Mouse (Mus musculus) forebrain, embryonic 12.5 days (tissue): Measurements from ENCODE around the gene Olfr65. TPM values are rescaled to one million over a fixed set of nuclear protein-coding genes. Genes with fewer than 3 reads are reported as not detected.

Experiments used
- ATAC-seq: fragments of 200-750 bp; cut with Nextera tagmentation; 2 replicates; pipeline ENCODE4 v1.8.0; 2017; ENCODE audit warnings: moderate TSS enrichment; ENCODE audit not compliant: low FRiP score
- H3K27ac ChIP-seq: fragments of 300-500 bp; sonication (generic); 2 replicates; pipeline ENCODE4 v1.5.1; 2016; ENCODE audit warnings: mild to moderate bottlenecking
- H3K27me3 ChIP-seq: fragments of 300-500 bp; sonication (generic); 2 replicates; pipeline ENCODE4 v1.6.1; 2016; ENCODE audit warnings: mild to moderate bottlenecking
- H3K36me3 ChIP-seq: fragments of 300-500 bp; sonication (generic); replicated peaks from 2 replicates; pipeline ENCODE4 v1.6.1; 2016; ENCODE audit warnings: mild to moderate bottlenecking
- H3K4me1 ChIP-seq: fragments of 300-500 bp; sonication (generic); 2 replicates; pipeline ENCODE4 v1.6.1; 2016
- H3K4me2 ChIP-seq: fragments of 300-500 bp; sonication (generic); 2 replicates; pipeline ENCODE4 v1.6.1; 2016; ENCODE audit warnings: mild to moderate bottlenecking, moderate library complexity
- H3K4me3 ChIP-seq: fragments of 300-500 bp; sonication (generic); replicated peaks from 2 replicates; pipeline ENCODE4 v1.5.1; 2016; ENCODE audit warnings: mild to moderate bottlenecking
- H3K9ac ChIP-seq: fragments of 300-500 bp; sonication (generic); 2 replicates; pipeline ENCODE4 v1.6.1; 2016; ENCODE audit warnings: mild to moderate bottlenecking
- H3K9me3 ChIP-seq: fragments of 300-500 bp; sonication (generic); 2 replicates; pipeline ENCODE4 v1.6.1; 2016
- WGBS: fragments of 180-500 bp; shearing (Covaris S2); methylation state at CpG from one replicate; pipeline ENCODE4 v1.1.7; 2016; 5-methylcytosine and 5-hydroxymethylcytosine counted together
- polyA plus RNA-seq: library from polyadenylated mRNA; unstranded; fragments of >200 nt; fragmentation: Nextera tagmentation; extraction: Ambion mirVana; gene quantifications from 2 replicates; pipeline ENCODE4 v1.2.1, GENCODE M21; 2016

Olfr65 gene
- polyA plus RNA-seq, 1 experiment from 2014 or later: not detected

DNA sequence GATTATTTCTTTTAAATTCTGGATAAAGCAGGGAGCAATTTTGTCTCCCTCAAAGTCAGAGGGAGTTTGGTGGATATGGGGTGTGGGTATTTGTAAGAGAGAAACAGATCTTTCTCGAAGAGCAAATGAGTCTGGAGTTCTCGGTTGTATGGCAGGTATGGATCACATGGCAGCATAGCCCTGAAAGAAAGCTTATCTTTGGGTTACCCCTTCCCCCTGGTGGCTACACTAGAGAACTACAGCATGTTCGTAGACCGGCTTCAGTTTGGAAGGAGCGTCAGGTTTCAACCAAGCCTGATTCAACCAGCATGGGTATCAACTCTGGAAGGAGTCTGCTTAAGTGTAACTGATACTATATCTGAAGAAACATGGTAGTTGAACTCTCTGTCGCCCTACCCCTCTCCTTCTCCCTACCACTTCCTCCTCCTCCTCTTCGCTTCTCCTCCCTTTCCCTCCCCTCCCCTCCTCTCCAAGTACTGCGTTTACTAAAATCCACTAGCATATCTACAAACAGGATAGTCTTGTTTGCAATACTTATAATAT lies 9.8 kb downstream of the Olfr65 start:
- H3K4me2 ChIP-seq: no peak overlapping the region
- 45% methylated on average over 8 of the region's 8 CpGs for WGBS

GRCm38 (mm10) chr7:103915338-103915737 lies 12.1 kb downstream of the Olfr65 start:
- H3K27ac ChIP-seq: no peak overlapping the region
- ATAC-seq: no peak
- no peaks in the 10 kb centered on the region for H3K36me3 ChIP-seq
- H3K4me2 ChIP-seq: no peak overlapping the region
- no peak overlapping the region for H3K4me3 ChIP-seq
- H3K9me3 ChIP-seq: no peaks in the 10 kb centered on the region
- H3K4me1 ChIP-seq: no peaks in the 10 kb centered on the region
- H3K27me3 ChIP-seq: no peaks in the 10 kb centered on the region
- no peak overlapping the region for H3K9ac ChIP-seq

More for the DNA sequence above, 9.8 kb downstream of the Olfr65 start:
- Histone ChIP-seq H3K9ac (no peak overlapping the region), H3K36me3 (no peaks in the 10 kb centered on the region), H3K27me3 (no peaks in the 10 kb centered on the region), H3K4me3 (no peak overlapping the region), H3K4me1 (no peaks in the 10 kb centered on the region), H3K27ac (no peak overlapping the region), H3K9me3 (no peaks in the 10 kb centered on the region)
- ATAC-seq: no peak

DNA sequence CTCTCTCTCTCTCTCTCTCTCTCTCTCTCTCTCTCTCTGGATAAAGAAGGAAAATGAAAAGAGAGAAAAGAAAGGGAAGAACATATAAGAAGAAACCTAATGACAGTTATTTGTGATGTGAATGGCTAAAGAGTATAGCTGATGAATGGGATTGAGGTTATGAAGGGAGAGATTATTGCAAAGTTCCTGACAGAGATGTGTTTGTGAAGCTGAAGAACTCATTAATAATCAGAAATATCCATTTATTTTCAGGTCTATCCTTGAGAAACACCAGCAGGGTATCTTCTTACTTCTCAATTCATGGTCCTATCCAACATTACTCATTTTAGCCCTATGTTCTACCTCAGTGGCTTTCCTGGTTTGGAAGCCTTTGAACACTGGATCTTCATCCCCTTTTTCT lies 25.2 kb downstream of the Olfr65 start, which contains the start of gene Olfr631:
Olfr631 (plus strand) TSS at position 301 of the 400 bp plus-strand sequence.
- H3K27me3 ChIP-seq: no peaks in the 10 kb centered on the region
- H3K4me3 ChIP-seq: no peak within 1 kb of the TSS
- H3K4me2 ChIP-seq: no peak within 1 kb of the TSS
- no peaks in the 10 kb centered on the region for H3K36me3 ChIP-seq
- no peak within 1 kb of the TSS for H3K27ac ChIP-seq
- H3K9ac ChIP-seq: no peak within 1 kb of the TSS
- H3K4me1 ChIP-seq: no peaks in the 10 kb centered on the region
- no peaks in the 10 kb centered on the region for H3K9me3 ChIP-seq
- no peak for ATAC-seq

DNA sequence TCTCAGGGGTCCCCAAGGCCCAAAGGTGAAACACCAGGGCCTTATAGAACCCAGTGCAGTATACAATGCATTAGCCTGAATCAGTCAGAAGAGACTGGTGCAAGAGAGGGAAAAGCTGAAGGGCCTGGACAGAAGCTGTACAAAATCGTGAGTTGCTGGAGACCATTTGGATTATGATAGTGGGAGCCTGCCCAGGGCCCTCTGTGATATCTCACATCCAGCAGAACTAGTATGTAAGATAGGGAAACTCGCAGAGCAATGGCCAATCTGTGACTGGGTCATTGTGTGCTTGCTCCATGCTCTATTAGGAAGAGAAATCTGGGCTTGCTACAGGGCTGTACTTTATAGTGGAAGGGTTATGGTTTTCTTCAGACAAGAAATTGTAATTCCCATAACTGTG lies 31.0 kb downstream of the Olfr65 start, which contains the start of gene Olfr632:
Olfr632 (plus strand) TSS at position 84 of the 400 bp plus-strand sequence.
- no peaks in the 10 kb centered on the region for H3K4me1 ChIP-seq
- 83% methylated on average over 2 of the region's 2 CpGs for WGBS
- H3K4me2 ChIP-seq: no peak within 1 kb of the TSS
- H3K36me3 ChIP-seq: no peaks in the 10 kb centered on the region
- no peak within 1 kb of the TSS for H3K4me3 ChIP-seq
- no peak within 1 kb of the TSS for H3K9ac ChIP-seq
- no peaks in the 10 kb centered on the region for H3K9me3 ChIP-seq
- H3K27ac ChIP-seq: no peak within 1 kb of the TSS
- ATAC-seq: no peak
- no peaks in the 10 kb centered on the region for H3K27me3 ChIP-seq

DNA sequence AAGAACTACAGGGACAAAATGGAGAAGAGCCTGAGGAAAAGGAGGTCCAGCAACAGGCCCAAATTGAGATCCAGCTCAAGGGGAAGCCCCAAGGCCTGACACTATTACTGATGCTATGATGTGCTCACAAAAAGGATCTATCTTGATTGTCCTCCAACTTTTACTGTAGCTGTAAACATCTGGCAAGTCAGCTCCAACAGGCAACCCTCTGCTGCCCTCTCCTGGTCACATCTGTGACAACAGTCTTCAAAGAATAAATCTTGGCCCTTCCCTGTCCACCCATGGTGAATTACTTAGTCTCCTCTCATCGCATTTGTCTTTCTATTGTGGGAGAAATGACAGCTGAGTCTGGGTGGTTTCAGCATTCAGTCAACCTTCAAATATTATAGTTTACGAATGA lies 39.4 kb downstream of the Olfr65 start:
- Histone ChIP-seq H3K36me3 (no peaks in the 10 kb centered on the region), H3K4me2 (no peak overlapping the region), H3K9me3 (no peaks in the 10 kb centered on the region), H3K4me3 (no peak overlapping the region), H3K4me1 (no peaks in the 10 kb centered on the region), H3K9ac (no peak overlapping the region), H3K27ac (no peak overlapping the region), H3K27me3 (no peaks in the 10 kb centered on the region)
- WGBS: 21% methylated on average over 2 of the region's 2 CpGs
- no peak for ATAC-seq

GRCm38 (mm10) chr7:103944137-103944536 lies 40.9 kb downstream of the Olfr65 start, which contains the start of gene Olfr633:
Gene Olfr633 (plus strand): TSS chr7:103944437.
- H3K4me3 ChIP-seq: no peak within 1 kb of the TSS
- no peak for ATAC-seq

More at GRCm38 (mm10) chr7:103944137-103944536, 40.9 kb downstream of the Olfr65 start, which contains the start of gene Olfr633:
- Histone ChIP-seq H3K4me1 (no peaks in the 10 kb centered on the region), H3K27me3 (no peaks in the 10 kb centered on the region), H3K9ac (no peak within 1 kb of the TSS), H3K9me3 (no peaks in the 10 kb centered on the region), H3K36me3 (no peaks in the 10 kb centered on the region), H3K4me2 (no peak within 1 kb of the TSS), H3K27ac (no peak within 1 kb of the TSS)

Other genes with a start within 250 kb of the Olfr65 start
- not detected in 2 replicates for gene Olfr623, start 239.8 kb upstream of the Olfr65 start, polyA plus RNA-seq
- gene Olfr624, start 232.3 kb upstream of the Olfr65 start, polyA plus RNA-seq: 0.04 TPM in 2 replicates
- not detected in 2 replicates for gene Olfr625-ps1, start 220.8 kb upstream of the Olfr65 start, polyA plus RNA-seq
- gene Olfr243, start 188.8 kb upstream of the Olfr65 start, polyA plus RNA-seq: not detected in 2 replicates
- gene Olfr628, start 173.1 kb upstream of the Olfr65 start, polyA plus RNA-seq: not detected in 2 replicates
- gene Olfr629, start 158.5 kb upstream of the Olfr65 start, polyA plus RNA-seq: not detected in 2 replicates
- not detected in 2 replicates for gene Olfr630, start 146.2 kb upstream of the Olfr65 start, polyA plus RNA-seq
- not detected in 2 replicates for gene Olfr69, start 131.9 kb upstream of the Olfr65 start, polyA plus RNA-seq
- gene Olfr68, start 123.8 kb upstream of the Olfr65 start, polyA plus RNA-seq: not detected in 2 replicates
- gene Olfr67, start 111.7 kb upstream of the Olfr65 start, polyA plus RNA-seq: not detected in 2 replicates
- 599 and 788 TPM in 2 replicates for gene Hbb-bt, start 89.5 kb upstream of the Olfr65 start, polyA plus RNA-seq
- gene Hbb-bs, start 75.4 kb upstream of the Olfr65 start, polyA plus RNA-seq: 465 and 620 TPM in 2 replicates
- 0.50 TPM in 1 of 2 replicates, not detected in the other for gene Hbb-bh2, start 63.0 kb upstream of the Olfr65 start, polyA plus RNA-seq
- gene Hbb-bh1, start 60.3 kb upstream of the Olfr65 start, polyA plus RNA-seq: 427 and 624 TPM in 2 replicates
- 6,398 and 8,559 TPM in 2 replicates for gene Hbb-y, start 50.3 kb upstream of the Olfr65 start, polyA plus RNA-seq
- not detected in 2 replicates for gene Olfr66, start 17.2 kb upstream of the Olfr65 start, polyA plus RNA-seq
- not detected in 2 replicates for gene Olfr64, start 9.0 kb upstream of the Olfr65 start, polyA plus RNA-seq
- not detected in 2 replicates for gene Olfr631, start 25.3 kb downstream of the Olfr65 start, polyA plus RNA-seq
- gene Olfr632, start 30.9 kb downstream of the Olfr65 start, polyA plus RNA-seq: not detected in 2 replicates
- gene Olfr633, start 41.0 kb downstream of the Olfr65 start, polyA plus RNA-seq: not detected in 2 replicates
- not detected in 2 replicates for gene Olfr635, start 67.7 kb downstream of the Olfr65 start, polyA plus RNA-seq
- gene Olfr638, start 95.3 kb downstream of the Olfr65 start, polyA plus RNA-seq: not detected in 2 replicates
- 0.04 TPM in 1 of 2 replicates, not detected in the other for gene Olfr639, start 113.8 kb downstream of the Olfr65 start, polyA plus RNA-seq
- not detected in 2 replicates for gene Olfr640, start 122.1 kb downstream of the Olfr65 start, polyA plus RNA-seq
- not detected in 2 replicates for gene Olfr641, start 132.0 kb downstream of the Olfr65 start, polyA plus RNA-seq
- gene Olfr642, start 149.2 kb downstream of the Olfr65 start, polyA plus RNA-seq: not detected in 2 replicates
- not detected in 2 replicates for gene 4930516K23Rik, start 158.0 kb downstream of the Olfr65 start, polyA plus RNA-seq
- gene Olfr644, start 168.4 kb downstream of the Olfr65 start, polyA plus RNA-seq: not detected in 2 replicates
- gene Olfr645, start 182.0 kb downstream of the Olfr65 start, polyA plus RNA-seq: not detected in 2 replicates
- not detected in 2 replicates for gene Olfr646, start 201.4 kb downstream of the Olfr65 start, polyA plus RNA-seq
- not detected in 2 replicates for gene Ubqln5, start 226.3 kb downstream of the Olfr65 start, polyA plus RNA-seq
- not detected in 2 replicates for gene Olfr643, start 233.9 kb downstream of the Olfr65 start, polyA plus RNA-seq
- gene Ubqln3, start 239.8 kb downstream of the Olfr65 start, polyA plus RNA-seq: not detected in 2 replicates
- gene Ubqlnl, start 247.1 kb downstream of the Olfr65 start, polyA plus RNA-seq: not detected in 2 replicates